Mouse (Mus musculus) adrenal gland, postnatal 4 days (tissue): ENCODE results near the gene Gm2115. TPM values are rescaled to one million over a fixed set of nuclear protein-coding genes. Genes with fewer than 3 reads are reported as not detected.

Experiments used
- total RNA-seq, 2 experiments: library from RNA; stranded (reverse); gene quantifications; 2 replicates each; pipeline ENCODE4 v1.2.3; 2021

Gm2115 gene
- total RNA-seq, 2 experiments from 2014 or later, result 10.1 to 10.7 TPM

Other genes with a start within 250 kb of the Gm2115 start
- 10 to 100 TPM; 57.8 to 62.5 TPM for gene Arnt2, start 118.8 kb upstream of the Gm2115 start, total RNA-seq
- gene Fah, start 77.8 kb downstream of the Gm2115 start, total RNA-seq, result 10 to 100 TPM; 33.5 to 46.9 TPM
- 100 to 1,000 TPM; 101 to 113 TPM for gene Zfand6, start 161.0 kb downstream of the Gm2115 start, total RNA-seq